ENCODE assay signal across 9 mouse cellular contexts in genomic region chr15:81848301-81848700, GRCm38 (mm10). TPM values are rescaled to one million over a fixed set of nuclear protein-coding genes. Genes with fewer than 3 reads are reported as not detected.
DNase-seq lines count a peak whose midpoint lies in the region; ATAC-seq and TF ChIP-seq lines count a peak whose summit lies in the region.
"Had no signal": no experiment of that assay in that cellular context is flagged by ENCODE, and none has a peak within 500 bp of the region (broad histone marks: within the 10 kb centered on the region; RNA-seq: fewer than 3 reads in every experiment).

No protein-coding gene starts in this region.

- H3K27ac ChIP-seq in kidney, adult 2 months (ENCODE audit: insufficient read depth, low read depth, low read length), result no peak overlapping the region
- H3K27ac ChIP-seq in kidney, embryonic 15.5 days, result no peak overlapping the region
- H3K27ac ChIP-seq in bone marrow macrophage, adult 2 months (ENCODE audit: insufficient read depth, low read depth, low read length), result no peak overlapping the region
- no peak overlapping the region for H3K27ac ChIP-seq in heart, postnatal 0 days (ENCODE audit: low read depth)
- H3K27ac ChIP-seq in lung, embryonic 14.5 days (ENCODE audit: low read depth), result no peak overlapping the region
- H3K27ac ChIP-seq: heart, embryonic 13.5 days had no signal

- ATAC-seq in kidney, embryonic 15.5 days (replicated peaks; ENCODE audit: low FRiP score), result no peak
- ATAC-seq in heart, postnatal 0 days (ENCODE audit: insufficient read depth, low read depth), result no peak
- ATAC-seq in lung, embryonic 14.5 days (ENCODE audit: insufficient read depth), result no peak

- peak; percentile 66 for TF ChIP-seq CTCF in kidney, adult 2 months (conservative IDR thresholded peaks at IDR 0.05; ENCODE audit: insufficient read depth, insufficient read length, low read depth, low read length)
- peak; percentile 60 for TF ChIP-seq CTCF in bone marrow macrophage, adult 2 months (IDR thresholded peaks at IDR 0.05; ENCODE audit: low read depth, low read length)
- peak; percentile 66 for TF ChIP-seq CTCF in heart, postnatal 0 days (IDR thresholded peaks at IDR 0.05; ENCODE audit: low read depth)
- TF ChIP-seq CTCF in lung, embryonic 14.5 days (IDR thresholded peaks at IDR 0.05; ENCODE audit: low read depth), result peak; percentile 71

- TF ChIP-seq POLR2A in kidney, adult 2 months (IDR thresholded peaks at IDR 0.05; ENCODE audit: low read depth, low read length), result no peak
- TF ChIP-seq POLR2A in bone marrow macrophage, adult 2 months (IDR thresholded peaks at IDR 0.05; ENCODE audit: borderline replicate concordance, low read depth, low read length), result no peak

- no peak overlapping the region for H3K9ac ChIP-seq in kidney, embryonic 15.5 days
- no peak overlapping the region for H3K9ac ChIP-seq in heart, postnatal 0 days (replicated peaks; ENCODE audit: low read depth, low read length)
- H3K9ac ChIP-seq in lung, embryonic 14.5 days, result no peak overlapping the region
- H3K9ac ChIP-seq: heart, embryonic 13.5 days had no signal

- H3K4me1 ChIP-seq in kidney, adult 2 months (ENCODE audit: control insufficient read depth, insufficient read depth, low read length), result peaks cover 30% of the 10 kb centered on the region
- H3K4me1 ChIP-seq in kidney, embryonic 15.5 days, result peaks cover 23% of the 10 kb centered on the region
- H3K4me1 ChIP-seq in bone marrow macrophage, adult 2 months (ENCODE audit: control insufficient read depth, insufficient read depth, low read length), result peaks cover 29% of the 10 kb centered on the region
- peaks cover 22% of the 10 kb centered on the region for H3K4me1 ChIP-seq in heart, postnatal 0 days (ENCODE audit: control insufficient read depth, insufficient read depth)
- H3K4me1 ChIP-seq in lung, embryonic 14.5 days (ENCODE audit: insufficient read depth), result no peaks in the 10 kb centered on the region

- no peaks in the 10 kb centered on the region for H3K9me3 ChIP-seq in kidney, embryonic 15.5 days (replicated peaks)
- H3K9me3 ChIP-seq in heart, postnatal 0 days (replicated peaks; ENCODE audit: control insufficient read depth, low read length), result no peaks in the 10 kb centered on the region
- H3K9me3 ChIP-seq in lung, embryonic 14.5 days (ENCODE audit: low read depth, low read length), result no peaks in the 10 kb centered on the region
- H3K9me3 ChIP-seq: heart, embryonic 13.5 days had no signal

- no peak overlapping the region for H3K4me2 ChIP-seq in kidney, embryonic 15.5 days
- H3K4me2 ChIP-seq in heart, postnatal 0 days (ENCODE audit: low read depth, low read length), result no peak overlapping the region
- no peak overlapping the region for H3K4me2 ChIP-seq in lung, embryonic 14.5 days
- H3K4me2 ChIP-seq: heart, embryonic 13.5 days had no signal

- H3K4me3 ChIP-seq in kidney, adult 2 months (ENCODE audit: insufficient read depth, low read depth, low read length), result no peak overlapping the region
- H3K4me3 ChIP-seq in kidney, embryonic 15.5 days (replicated peaks), result no peak overlapping the region
- H3K4me3 ChIP-seq in bone marrow macrophage, adult 2 months (ENCODE audit: insufficient read depth, low read length), result no peak overlapping the region
- no peak overlapping the region for H3K4me3 ChIP-seq in heart, postnatal 0 days (ENCODE audit: low read depth, low read length)
- no peak overlapping the region for H3K4me3 ChIP-seq in lung, embryonic 14.5 days (ENCODE audit: low read depth, low read length)
- H3K4me3 ChIP-seq: heart, embryonic 13.5 days; myocyte had no signal

- WGBS in kidney, adult 2 months, result 24% methylated on average over 7 of the region's 7 CpGs
- WGBS in kidney, embryonic 15.5 days, result 53% methylated on average over 7 of the region's 7 CpGs
- 31% methylated on average over 7 of the region's 7 CpGs for WGBS in heart, postnatal 0 days
- 31% methylated on average over 7 of the region's 7 CpGs for WGBS in lung, embryonic 14.5 days

- no peak for TF ChIP-seq EP300 in heart, postnatal 0 days (IDR thresholded peaks at IDR 0.05; ENCODE audit: low read depth)

- DNase-seq in kidney, adult 2 months, result peak; percentile 76
- peak; percentile 88 for DNase-seq in ES-CJ7 (ENCODE audit: low read depth, low spot score)
- DNase-seq in heart, postnatal 0 days (ENCODE audit: low spot score), result peak; percentile 59
- DNase-seq in lung, embryonic 14.5 days, result peak; percentile 80
- DNase-seq in spleen, postnatal 4 days (ENCODE audit: low spot score in 2 of 2), result peak; percentile 70 to 81

- H3K36me3 ChIP-seq in kidney, adult 2 months (ENCODE audit: control insufficient read depth, insufficient read depth, low read length), result peaks cover 14% of the 10 kb centered on the region
- peaks cover 59% of the 10 kb centered on the region for H3K36me3 ChIP-seq in kidney, embryonic 15.5 days
- peaks cover 55% of the 10 kb centered on the region for H3K36me3 ChIP-seq in heart, postnatal 0 days (replicated peaks; ENCODE audit: control insufficient read depth, insufficient read depth, low read length)
- peaks cover 59% of the 10 kb centered on the region for H3K36me3 ChIP-seq in lung, embryonic 14.5 days (ENCODE audit: insufficient read depth)

- no peaks in the 10 kb centered on the region for H3K27me3 ChIP-seq in kidney, adult 2 months (replicated peaks; ENCODE audit: control insufficient read depth, insufficient read depth, low read length)
- no peaks in the 10 kb centered on the region for H3K27me3 ChIP-seq in kidney, embryonic 15.5 days
- H3K27me3 ChIP-seq in heart, postnatal 0 days (ENCODE audit: control insufficient read depth, insufficient read depth, low read length), result no peaks in the 10 kb centered on the region
- no peaks in the 10 kb centered on the region for H3K27me3 ChIP-seq in lung, embryonic 14.5 days (ENCODE audit: insufficient read depth, low read length)
- H3K27me3 ChIP-seq: heart, embryonic 13.5 days had no signal

RNA-seq across cellular contexts. Expression of gene Tob2, which starts 10.3 kb away (rescaled TPM):
- 31.6 and 40.3 TPM in 2 replicates for polyA plus RNA-seq in kidney, adult 2 months (2012; rRNA removed)
- 28.2 and 29.3 TPM in 2 replicates for polyA plus RNA-seq in kidney, embryonic 15.5 days (2015; fragmentation: Nextera tagmentation; extraction: Ambion mirVana)
- polyA plus RNA-seq in bone marrow macrophage, adult 2 months (2012; ENCODE audit: insufficient read depth, insufficient read length, missing spikeins), result 35.4 and 35.8 TPM in 2 replicates
- total RNA-seq in heart, postnatal 0 days (2014; rRNA removed; ENCODE audit: low replicate concordance), result 19.2 and 75.8 TPM in 2 replicates
- polyA plus RNA-seq in heart, postnatal 0 days (2015; fragmentation: Nextera tagmentation; extraction: Ambion mirVana), result 16.0 and 18.2 TPM in 2 replicates
- 23.3 and 24.2 TPM in 2 replicates for polyA plus RNA-seq in lung, embryonic 14.5 days (2014; fragmentation: Nextera tagmentation; extraction: Ambion mirVana)

RNA-seq across cellular contexts. Expression of gene Phf5a, which starts 23.4 kb away (rescaled TPM):
- polyA plus RNA-seq in kidney, adult 2 months (2012; rRNA removed), result 33.5 and 47.4 TPM in 2 replicates
- 159 and 163 TPM in 2 replicates for polyA plus RNA-seq in kidney, embryonic 15.5 days (2015; fragmentation: Nextera tagmentation; extraction: Ambion mirVana)
- polyA plus RNA-seq in bone marrow macrophage, adult 2 months (2012; ENCODE audit: insufficient read depth, insufficient read length, missing spikeins), result 45.5 and 51.6 TPM in 2 replicates
- total RNA-seq in heart, postnatal 0 days (2014; rRNA removed; ENCODE audit: low replicate concordance), result 26.9 and 31.0 TPM in 2 replicates
- 60.7 and 65.3 TPM in 2 replicates for polyA plus RNA-seq in heart, postnatal 0 days (2015; fragmentation: Nextera tagmentation; extraction: Ambion mirVana)
- polyA plus RNA-seq in lung, embryonic 14.5 days (2014; fragmentation: Nextera tagmentation; extraction: Ambion mirVana), result 211 and 220 TPM in 2 replicates

RNA-seq across cellular contexts. Expression of gene Aco2, which starts 23.8 kb away (rescaled TPM):
- 890 and 915 TPM in 2 replicates for polyA plus RNA-seq in kidney, adult 2 months (2012; rRNA removed)
- polyA plus RNA-seq in kidney, embryonic 15.5 days (2015; fragmentation: Nextera tagmentation; extraction: Ambion mirVana), result 216 and 224 TPM in 2 replicates
- polyA plus RNA-seq in bone marrow macrophage, adult 2 months (2012; ENCODE audit: insufficient read depth, insufficient read length, missing spikeins), result 79.8 and 97.0 TPM in 2 replicates
- total RNA-seq in heart, postnatal 0 days (2014; rRNA removed; ENCODE audit: low replicate concordance), result 2,020 and 2,039 TPM in 2 replicates
- polyA plus RNA-seq in heart, postnatal 0 days (2015; fragmentation: Nextera tagmentation; extraction: Ambion mirVana), result 1,019 and 1,040 TPM in 2 replicates
- polyA plus RNA-seq in lung, embryonic 14.5 days (2014; fragmentation: Nextera tagmentation; extraction: Ambion mirVana), result 149 and 152 TPM in 2 replicates

RNA-seq across cellular contexts. Expression of gene Tef, which starts 46.1 kb away (rescaled TPM):
- 121 and 131 TPM in 2 replicates for polyA plus RNA-seq in kidney, adult 2 months (2012; rRNA removed)
- 23.9 and 26.5 TPM in 2 replicates for polyA plus RNA-seq in kidney, embryonic 15.5 days (2015; fragmentation: Nextera tagmentation; extraction: Ambion mirVana)
- 69.3 and 74.1 TPM in 2 replicates for polyA plus RNA-seq in bone marrow macrophage, adult 2 months (2012; ENCODE audit: insufficient read depth, insufficient read length, missing spikeins)
- 41.5 and 58.7 TPM in 2 replicates for total RNA-seq in heart, postnatal 0 days (2014; rRNA removed; ENCODE audit: low replicate concordance)
- polyA plus RNA-seq in heart, postnatal 0 days (2015; fragmentation: Nextera tagmentation; extraction: Ambion mirVana), result 27.8 and 30.3 TPM in 2 replicates
- 23.5 and 23.8 TPM in 2 replicates for polyA plus RNA-seq in lung, embryonic 14.5 days (2014; fragmentation: Nextera tagmentation; extraction: Ambion mirVana)
